Mouse (Mus musculus) embryo, embryonic 9.5 days (tissue): ENCODE measurements around the gene Htt.

Source experiments
- DNase-seq: peaks from one replicate; pipeline ENCODE4 v3.0.0-alpha.2; 2017; ENCODE audit errors: extremely low spot score

The Htt gene

GRCm38 (mm10) chr5:34931091-34931490, 169.6 kb downstream of the Htt start:
- no peak for DNase-seq

- no peak for DNase-seq
Observed at GRCm38 (mm10) chr5:34931516-34932457, 170.2 kb downstream of the Htt start.

GRCm38 (mm10) chr5:34932458-34932806, 170.9 kb downstream of the Htt start:
- no peak for DNase-seq

GRCm38 (mm10) chr5:34933461-34933860, 171.9 kb downstream of the Htt start:
- no peak for DNase-seq

- DNase-seq: peak; percentile 54
Observed at GRCm38 (mm10) chr5:34941710-34942470, 180.3 kb downstream of the Htt start.

GRCm38 (mm10) chr5:34943428-34943827, 181.9 kb downstream of the Htt start:
- DNase-seq: no peak

GRCm38 (mm10) chr5:34948861-34949760, 187.6 kb downstream of the Htt start, which contains the start of gene Rgs12:
Rgs12 (plus strand) TSS chr5:34949445.
- DNase-seq: peak; percentile 98

- DNase-seq: no peak
Observed at GRCm38 (mm10) chr5:34949769-34950211, 188.2 kb downstream of the Htt start.

GRCm38 (mm10) chr5:34950486-34951160, 189.1 kb downstream of the Htt start:
- no peak for DNase-seq

- no peak for DNase-seq
Observed at GRCm38 (mm10) chr5:34951161-34951834, 189.8 kb downstream of the Htt start.

GRCm38 (mm10) chr5:34954508-34954907, 193.0 kb downstream of the Htt start:
- no peak for DNase-seq

GRCm38 (mm10) chr5:34955630-34956029, 194.1 kb downstream of the Htt start:
- DNase-seq: no peak

- no peak for DNase-seq
Observed at GRCm38 (mm10) chr5:34956151-34956550, 194.6 kb downstream of the Htt start.

GRCm38 (mm10) chr5:34957015-34957414, 195.5 kb downstream of the Htt start:
- no peak for DNase-seq

GRCm38 (mm10) chr5:34960021-34960420, 198.5 kb downstream of the Htt start:
- DNase-seq: no peak
